Mouse (Mus musculus) spleen, adult 2 months (tissue): Measurements from ENCODE around the gene Sec62.

Experiments
- CTCF ChIP-seq: fragments of 200-500 bp; IDR thresholded peaks from 2 replicates; pipeline ENCODE4 v1.5.1; 2011; ENCODE audit warnings: mild to moderate bottlenecking, inconsistent platforms; ENCODE audit not compliant: insufficient read depth, insufficient read length, insufficient replicate concordance; ENCODE audit errors: extremely low read depth
- POLR2A ChIP-seq: fragments of 200-500 bp; IDR thresholded peaks from 2 replicates; pipeline ENCODE4 v1.6.1; 2011; ENCODE audit warnings: low read depth, low read length, inconsistent platforms

DNA sequence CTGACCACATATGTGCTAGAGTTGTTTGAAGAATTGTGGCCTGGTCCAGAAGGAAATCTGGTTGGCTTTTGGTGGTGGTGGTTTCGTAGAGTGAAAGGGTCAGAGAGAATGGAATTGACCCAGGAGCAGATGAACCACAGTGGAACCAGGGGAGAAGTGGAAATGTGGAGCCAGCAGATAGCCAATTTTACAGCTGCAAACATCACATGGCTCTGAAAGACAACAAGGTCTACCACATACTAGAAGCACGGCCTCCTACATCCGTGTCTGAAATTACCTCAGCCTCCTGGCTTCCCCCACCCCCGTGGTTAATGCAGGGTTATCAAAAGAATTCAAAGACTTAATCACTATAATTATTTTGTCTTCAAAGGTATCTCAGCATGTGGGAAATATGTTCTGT lies 27.8 kb upstream of the Sec62 start:
- TF ChIP-seq CTCF (no peak), POLR2A (no peak)
